Mouse (Mus musculus) midbrain, postnatal 0 days (tissue): ENCODE data around the gene Ergic1. TPM values are rescaled to one million over a fixed set of nuclear protein-coding genes. Genes with fewer than 3 reads are reported as not detected.
A peak's percentile ranks its signal among the peaks of the same experiment; 100 is the strongest.

Experiments
- ATAC-seq: fragments of 200-750 bp; cut with Nextera tagmentation; 2 replicates; pipeline ENCODE4 v1.8.0; 2017; ENCODE audit warnings: moderate number of reproducible peaks, mild to moderate bottlenecking, moderate TSS enrichment, moderate library complexity; ENCODE audit not compliant: low FRiP score
- DNase-seq: peaks from one replicate; pipeline ENCODE4 v3.0.0-alpha.2; 2015; ENCODE audit warnings: low spot score
- H3K27ac ChIP-seq: fragments of 300-500 bp; sonication (generic); 2 replicates; pipeline ENCODE4 v1.5.1; 2014; ENCODE audit warnings: low read depth, mild to moderate bottlenecking, low read length, mixed read lengths
- H3K27me3 ChIP-seq: fragments of 300-500 bp; sonication (generic); 2 replicates; pipeline ENCODE4 v1.6.1; 2014; ENCODE audit warnings: low read length, control low read depth, mixed read lengths; ENCODE audit not compliant: insufficient read depth
- H3K36me3 ChIP-seq: fragments of 300-500 bp; sonication (generic); 2 replicates; pipeline ENCODE4 v1.6.1; 2014; ENCODE audit warnings: low read length, control low read depth, mixed read lengths; ENCODE audit not compliant: insufficient read depth
- H3K4me1 ChIP-seq: fragments of 300-500 bp; sonication (generic); 2 replicates; pipeline ENCODE4 v1.6.1; 2014; ENCODE audit warnings: mild to moderate bottlenecking, control low read depth, antibody characterized with exemption, low read length, mixed read lengths; ENCODE audit not compliant: insufficient read depth
- H3K4me2 ChIP-seq: fragments of 300-500 bp; sonication (generic); 2 replicates; pipeline ENCODE4 v1.6.1; 2014; ENCODE audit warnings: low read depth, mild to moderate bottlenecking, low read length, mixed read lengths; ENCODE audit not compliant: poor library complexity, severe bottlenecking
- H3K4me3 ChIP-seq: fragments of 300-500 bp; sonication (generic); 2 replicates; pipeline ENCODE4 v1.5.1; 2014; ENCODE audit warnings: low read depth, mild to moderate bottlenecking, low read length, moderate library complexity
- H3K9ac ChIP-seq: fragments of 300-500 bp; sonication (generic); replicated peaks from 2 replicates; pipeline ENCODE4 v1.6.1; 2014; ENCODE audit warnings: mild to moderate bottlenecking, low read length, moderate library complexity, mixed read lengths; ENCODE audit not compliant: poor library complexity, severe bottlenecking
- H3K9me3 ChIP-seq: fragments of 300-500 bp; sonication (generic); 2 replicates; pipeline ENCODE4 v1.6.1; 2016; ENCODE audit warnings: low read length, control low read depth
- CTCF ChIP-seq: IDR thresholded peaks from 2 replicates; pipeline ENCODE4 v1.5.1; 2016; ENCODE audit warnings: antibody characterized with exemption, mild to moderate bottlenecking
- WGBS: fragments of 180-500 bp; shearing (Covaris S2); extraction: QIAGEN DNeasy Blood & Tissue Kit; methylation state at CpG from one replicate; pipeline ENCODE4 v1.1.7; 2014; 5-methylcytosine and 5-hydroxymethylcytosine counted together
- polyA plus RNA-seq: library from polyadenylated mRNA; unstranded; fragments of >200 nt; fragmentation: Nextera tagmentation; extraction: Ambion mirVana; gene quantifications from 2 replicates; pipeline ENCODE4 v1.2.1, GENCODE M21; 2015
- total RNA-seq: library from RNA; depleted of rRNA; stranded (reverse); fragments of >200 nt; gene quantifications from 2 replicates; pipeline ENCODE4 v1.2.3, GENCODE M21; 2014

Ergic1 gene
- total and polyA plus RNA-seq, 2 experiments from 2014 or later = 99.6 to 216 TPM

GRCm38 (mm10) chr17:26596856-26597481, 35.7 kb downstream of the Ergic1 start:
- ATAC-seq (no peak), DNase-seq (no peak)
- 76% methylated on average over 6 of the region's 6 CpGs for WGBS
- H3K36me3 ChIP-seq = 0 out of 2 replicates have a peak, but pooled peaks cover 4% of the 10 kb centered on the region
- peak; percentile 25; the same call in 1 of the 2 replicates for TF ChIP-seq CTCF
- no peak overlapping the region for H3K9ac ChIP-seq
- no peaks in the 10 kb centered on the region for H3K27me3 ChIP-seq
- no peak overlapping the region for H3K4me3 ChIP-seq
- no peaks in the 10 kb centered on the region for H3K9me3 ChIP-seq
- peaks cover 8% of the 10 kb centered on the region; the same call in 1 of the 2 replicates for H3K4me1 ChIP-seq
- no peak overlapping the region for H3K4me2 ChIP-seq
- 0 out of 2 replicates have a peak overlapping the region, but pooled peaks have one; percentile 18 for H3K27ac ChIP-seq

DNA sequence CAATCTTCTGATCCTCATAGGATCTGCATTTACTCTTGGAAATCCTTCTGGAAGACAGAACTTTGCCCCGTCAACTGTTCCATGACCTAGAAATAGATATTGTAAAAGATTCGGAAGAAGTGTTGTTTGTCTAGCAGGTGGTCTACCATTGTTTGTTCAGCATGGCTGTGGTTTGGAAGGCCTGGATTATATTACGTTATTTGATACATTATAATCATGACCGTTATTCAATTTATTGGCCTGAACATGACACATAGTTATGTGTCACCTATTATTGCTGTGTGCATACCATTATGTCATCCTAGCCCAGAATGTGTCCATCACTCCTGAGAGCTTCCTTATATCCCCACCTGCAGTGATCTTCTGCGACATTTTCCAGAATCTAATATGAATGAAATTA, 37.6 kb downstream of the Ergic1 start:
- WGBS = 91% methylated on average over 5 of the region's 5 CpGs
- H3K4me1 ChIP-seq = peaks cover 14% of the 10 kb centered on the region; the same call in 1 of the 2 replicates

DNA sequence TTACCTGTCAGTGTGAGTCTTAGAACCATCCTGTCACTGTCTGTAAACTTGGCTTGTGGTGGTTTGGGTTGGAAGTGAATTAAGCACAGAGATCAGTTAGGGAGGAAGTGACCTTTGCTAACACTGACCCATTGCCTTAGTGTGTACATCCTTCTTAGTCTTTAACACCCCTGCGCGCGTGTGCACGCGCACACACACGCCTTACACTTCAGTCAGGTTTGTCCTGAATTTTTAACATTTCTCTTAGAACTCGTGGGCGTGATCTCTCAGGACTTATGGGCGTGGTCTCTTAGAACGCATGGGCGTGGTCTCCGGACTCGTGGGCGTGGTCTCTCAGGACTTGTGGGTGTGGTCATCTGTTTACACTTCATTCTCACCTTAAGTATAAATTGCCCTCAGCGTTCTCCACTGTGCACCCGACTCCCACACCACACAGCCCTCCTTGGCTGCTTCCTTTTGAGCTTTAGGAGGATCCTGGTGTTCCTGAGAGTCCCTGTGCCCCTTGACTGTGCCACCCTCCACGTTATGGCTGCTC, 39.7 kb downstream of the Ergic1 start:
- no peak for DNase-seq
- ATAC-seq = no peak
- Histone ChIP-seq H3K4me1 (peaks cover 9% of the 10 kb centered on the region; the same call in 1 of the 2 replicates), H3K27ac (no peak overlapping the region), H3K27me3 (no peaks in the 10 kb centered on the region), H3K9me3 (no peaks in the 10 kb centered on the region), H3K9ac (no peak overlapping the region), H3K4me3 (no peak overlapping the region), H3K36me3 (no peaks in the 10 kb centered on the region), H3K4me2 (no peak overlapping the region)
- TF ChIP-seq CTCF = no peak
- 73% methylated on average over 17 of the region's 17 CpGs for WGBS

More for the DNA sequence above, 37.6 kb downstream of the Ergic1 start:
- Histone ChIP-seq H3K27ac (no peak overlapping the region), H3K27me3 (no peaks in the 10 kb centered on the region), H3K9ac (no peak overlapping the region), H3K4me3 (no peak overlapping the region), H3K4me2 (no peak overlapping the region), H3K9me3 (no peaks in the 10 kb centered on the region), H3K36me3 (no peaks in the 10 kb centered on the region)
- no peak for TF ChIP-seq CTCF
- DNase-seq (no peak), ATAC-seq (no peak)

DNA sequence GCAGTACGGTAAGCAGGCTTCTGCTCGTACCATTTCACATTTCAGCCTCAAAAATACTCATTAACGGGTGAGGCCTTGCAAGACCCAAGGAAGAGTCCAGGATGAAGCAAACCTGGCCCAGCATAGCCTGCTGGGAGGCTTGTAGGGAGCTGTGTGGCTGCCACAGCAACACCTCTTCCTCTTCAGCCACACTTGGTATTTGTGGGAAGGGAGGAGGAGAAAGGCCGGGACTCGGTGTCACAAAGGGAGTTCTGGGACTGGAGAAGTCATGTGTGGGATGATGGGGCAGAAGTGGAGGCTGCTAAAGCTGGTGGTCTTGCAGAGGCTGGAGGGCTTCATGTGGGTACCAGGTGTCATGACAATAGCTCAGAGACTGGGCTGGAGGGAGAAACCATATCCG, 40.2 kb downstream of the Ergic1 start:
- TF ChIP-seq CTCF = no peak
- Histone ChIP-seq H3K4me1 (peaks cover 9% of the 10 kb centered on the region; the same call in 1 of the 2 replicates), H3K4me2 (no peak overlapping the region), H3K36me3 (no peaks in the 10 kb centered on the region), H3K9me3 (no peaks in the 10 kb centered on the region), H3K4me3 (no peak overlapping the region), H3K27me3 (no peaks in the 10 kb centered on the region), H3K9ac (no peak overlapping the region), H3K27ac (peak overlapping the region; percentile 20; the same call in 1 of the 2 replicates)
- 69% methylated on average over 6 of the region's 6 CpGs for WGBS
- ATAC-seq = no peak
- no peak for DNase-seq

- H3K27ac ChIP-seq = peak overlapping the region; percentile 20; the same call in 1 of the 2 replicates
- no peak for TF ChIP-seq CTCF
- H3K27me3 ChIP-seq = no peaks in the 10 kb centered on the region
- DNase-seq (no peak), ATAC-seq (no peak)
- no peak overlapping the region for H3K9ac ChIP-seq
- no peak overlapping the region for H3K4me2 ChIP-seq
- WGBS = 49% methylated on average over 6 of the region's 6 CpGs
- H3K4me1 ChIP-seq = peaks cover 9% of the 10 kb centered on the region; the same call in 1 of the 2 replicates
- no peak overlapping the region for H3K4me3 ChIP-seq
- no peaks in the 10 kb centered on the region for H3K36me3 ChIP-seq
- no peaks in the 10 kb centered on the region for H3K9me3 ChIP-seq
Measured at GRCm38 (mm10) chr17:26601926-26602325, 40.6 kb downstream of the Ergic1 start.

GRCm38 (mm10) chr17:26602371-26602885, 41.1 kb downstream of the Ergic1 start:
- TF ChIP-seq CTCF = no peak
- no peaks in the 10 kb centered on the region for H3K36me3 ChIP-seq
- H3K4me3 ChIP-seq = no peak overlapping the region
- no peak for ATAC-seq
- peaks cover 9% of the 10 kb centered on the region; the same call in 1 of the 2 replicates for H3K4me1 ChIP-seq
- no peak for DNase-seq
- peak overlapping the region; percentile 29; the same call in 1 of the 2 replicates for H3K9ac ChIP-seq
- peak overlapping the region; percentile 49; the same call in 1 of the 2 replicates for H3K27ac ChIP-seq
- H3K27me3 ChIP-seq = no peaks in the 10 kb centered on the region
- 54% methylated on average over 12 of the region's 12 CpGs for WGBS
- H3K4me2 ChIP-seq = no peak overlapping the region
- H3K9me3 ChIP-seq = no peaks in the 10 kb centered on the region
